Mouse (Mus musculus) ES-E14 (cell line): ENCODE data around the gene Gpx4.

Source experiments
- CHD2 ChIP-seq: IDR thresholded peaks from 2 replicates; pipeline ENCODE4 v1.6.1; 2014; ENCODE audit warnings: mild to moderate bottlenecking, low read depth, low read length, inconsistent platforms
- MAFK ChIP-seq: IDR thresholded peaks from 2 replicates; pipeline ENCODE4 v1.6.1; 2014; ENCODE audit warnings: mild to moderate bottlenecking, low read depth, low read length, inconsistent platforms; ENCODE audit not compliant: insufficient read depth
- ZC3H11A ChIP-seq: IDR thresholded peaks from 2 replicates; pipeline ENCODE4 v1.6.1; 2012; ENCODE audit warnings: low read depth, mild to moderate bottlenecking, inconsistent platforms, low read length, borderline replicate concordance
- ZNF384 ChIP-seq: IDR thresholded peaks from 2 replicates; pipeline ENCODE4 v1.6.1; 2012; ENCODE audit warnings: low read depth, low read length, inconsistent platforms

DNA sequence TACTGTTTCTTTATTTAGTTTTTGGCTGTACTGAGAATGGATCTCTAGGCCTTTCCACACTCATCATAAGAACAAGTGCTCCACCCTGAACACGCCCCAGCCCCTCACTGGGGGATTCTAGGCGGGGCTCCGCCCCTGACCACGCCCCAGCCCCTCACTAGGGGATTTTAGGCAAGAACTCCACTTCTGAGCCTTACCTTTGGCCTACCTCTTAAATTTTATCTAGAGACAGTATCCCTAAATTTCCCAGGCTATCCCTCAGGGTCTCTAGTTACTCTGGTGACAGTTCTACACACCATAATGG, 22.0 kb upstream of the Gpx4 start:
- no peak for TF ChIP-seq ZC3H11A
- no peak for TF ChIP-seq ZNF384
- no peak for TF ChIP-seq MAFK
- no peak for TF ChIP-seq CHD2
